Mouse (Mus musculus) CH12.LX (cell line): ENCODE data around the gene Robo1.

ENCODE experiments used
- CTCF ChIP-seq, 2 experiments: IDR thresholded peaks in 1 of 2; conservative IDR thresholded peaks in 1 of 2; 2 replicates each; pipeline ENCODE4 v1.5.1; 2011 to 2012; ENCODE audit warnings: low read depth in 2 of 2, low read length in 2 of 2, improper control_type of control experiment in 1 of 2, inconsistent platforms in 1 of 2, mild to moderate bottlenecking in 1 of 2, moderate library complexity in 1 of 2
- E2F4 ChIP-seq: IDR thresholded peaks from 2 replicates; pipeline ENCODE4 v1.6.1; 2011; ENCODE audit warnings: low read depth, low read length, improper control_type of control experiment; ENCODE audit not compliant: insufficient replicate concordance
- EP300 ChIP-seq: IDR thresholded peaks from 2 replicates; pipeline ENCODE4 v1.6.1; 2011; ENCODE audit warnings: low read length, improper control_type of control experiment
- ETS1 ChIP-seq: conservative IDR thresholded peaks from 2 replicates; pipeline ENCODE4 v1.6.1; 2012; ENCODE audit warnings: low read depth, mild to moderate bottlenecking, inconsistent platforms, low read length, improper control_type of control experiment, moderate library complexity
- HCFC1 ChIP-seq: IDR thresholded peaks from 2 replicates; pipeline ENCODE4 v1.6.1; 2012; ENCODE audit warnings: low read depth, mild to moderate bottlenecking, inconsistent platforms, low read length, improper control_type of control experiment
- MEF2A ChIP-seq: IDR thresholded peaks from 2 replicates; pipeline ENCODE4 v1.6.1; 2014; ENCODE audit warnings: low read depth, mild to moderate bottlenecking, inconsistent platforms, low read length, improper control_type of control experiment, borderline replicate concordance
- MXI1 ChIP-seq: IDR thresholded peaks from 2 replicates; pipeline ENCODE4 v1.6.1; 2011; ENCODE audit warnings: mild to moderate bottlenecking, low read depth, low read length, improper control_type of control experiment
- POLR2A ChIP-seq: IDR thresholded peaks from 2 replicates; pipeline ENCODE4 v1.6.1; 2011; ENCODE audit warnings: low read depth, mild to moderate bottlenecking, improper control_type of control experiment, low read length
- POLR2AphosphoS2 ChIP-seq: IDR thresholded peaks from 2 replicates; pipeline ENCODE4 v1.6.1; 2011; ENCODE audit warnings: low read depth, low read length, improper control_type of control experiment
- RAD21 ChIP-seq: IDR thresholded peaks from 2 replicates; pipeline ENCODE4 v1.6.1; 2011; ENCODE audit warnings: low read depth, mild to moderate bottlenecking, low read length, improper control_type of control experiment, moderate library complexity
- RCOR1 ChIP-seq: conservative IDR thresholded peaks from 2 replicates; pipeline ENCODE4 v1.6.1; 2012; ENCODE audit warnings: low read depth, mild to moderate bottlenecking, inconsistent platforms, low read length, improper control_type of control experiment
- USF1 ChIP-seq: IDR thresholded peaks from 2 replicates; pipeline ENCODE4 v1.6.1; 2014; ENCODE audit warnings: low read depth, mild to moderate bottlenecking, inconsistent platforms, low read length, improper control_type of control experiment
- ZC3H11A ChIP-seq: IDR thresholded peaks from 2 replicates; pipeline ENCODE4 v1.6.1; 2012; ENCODE audit warnings: low read depth, mild to moderate bottlenecking, inconsistent platforms, low read length, improper control_type of control experiment
- ZNF384 ChIP-seq: IDR thresholded peaks from 2 replicates; pipeline ENCODE4 v1.6.1; 2012; ENCODE audit warnings: low read depth, low read length, improper control_type of control experiment, inconsistent platforms

DNA sequence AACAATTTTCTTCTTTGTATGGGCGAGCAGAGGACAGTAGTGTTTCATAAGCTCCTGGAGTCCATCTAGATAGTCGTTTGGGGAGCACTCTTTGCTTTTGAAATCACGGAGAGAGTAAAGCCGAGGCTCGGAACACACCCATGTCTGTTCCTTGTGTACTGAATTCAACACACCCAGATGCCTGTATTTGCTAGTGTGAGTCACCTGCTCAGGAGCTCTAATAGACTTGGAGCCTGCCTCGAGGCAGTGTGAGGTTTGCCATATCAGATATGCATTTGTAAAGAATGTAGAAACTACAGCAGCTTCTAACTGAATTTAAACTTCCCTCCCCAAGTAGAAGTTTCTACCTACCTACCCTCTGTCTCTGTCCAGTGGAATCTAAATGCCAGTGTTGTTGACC is 665.6 kb downstream of the Robo1 start:
- TF ChIP-seq ZC3H11A: no peak
- no peak for TF ChIP-seq RCOR1
- no peak for TF ChIP-seq USF1
- TF ChIP-seq CTCF (conservative IDR thresholded peaks at IDR 0.05 in 1 of 2, IDR thresholded peaks at IDR 0.05 in 1 of 2; ENCODE audit: low read depth in 2 of 2, low read length in 2 of 2): no peak
- no peak for TF ChIP-seq POLR2AphosphoS2
- no peak for TF ChIP-seq HCFC1
- no peak for TF ChIP-seq E2F4
- TF ChIP-seq EP300: no peak
- TF ChIP-seq MXI1: no peak
- TF ChIP-seq ETS1: no peak
- TF ChIP-seq RAD21: no peak
- TF ChIP-seq POLR2A: no peak
- no peak for TF ChIP-seq ZNF384
- no peak for TF ChIP-seq MEF2A
